Mouse (Mus musculus) limb, embryonic 14.5 days (tissue): ENCODE measurements at regions not wholly inside any gene's neighbourhood (a gene's known extent, or its start where the extent isn't known, plus 50 kb on each side); places are given as distances from the start of the nearest gene placed in this dataset.
A peak's percentile ranks its signal among the peaks of the same experiment; 100 is the strongest.

Experiments
- ATAC-seq: fragments of 200-750 bp; cut with Nextera tagmentation; 2 replicates; pipeline ENCODE4 v1.8.0; 2017; ENCODE audit warnings: low read depth, moderate number of reproducible peaks, moderate TSS enrichment; ENCODE audit not compliant: low FRiP score
- DNase-seq: peaks from one replicate; pipeline ENCODE4 v3.0.0-alpha.2; 2015; ENCODE audit warnings: low spot score
- H3K27ac ChIP-seq: fragments of 300-500 bp; sonication (generic); replicated peaks from 2 replicates; pipeline ENCODE4 v1.5.1; 2014; ENCODE audit warnings: low read depth, mild to moderate bottlenecking, low read length, moderate library complexity, mixed read lengths
- H3K27me3 ChIP-seq: fragments of 300-500 bp; sonication (generic); 2 replicates; pipeline ENCODE4 v1.6.1; 2014; ENCODE audit warnings: low read length, mixed read lengths; ENCODE audit not compliant: control insufficient read depth, insufficient read depth
- H3K36me3 ChIP-seq: fragments of 300-500 bp; sonication (generic); 2 replicates; pipeline ENCODE4 v1.6.1; 2014; ENCODE audit warnings: mild to moderate bottlenecking, low read length, moderate library complexity, mixed read lengths; ENCODE audit not compliant: control insufficient read depth, insufficient read depth
- H3K4me1 ChIP-seq: fragments of 300-500 bp; sonication (generic); 2 replicates; pipeline ENCODE4 v1.6.1; 2014; ENCODE audit warnings: antibody characterized with exemption, low read length, mixed read lengths; ENCODE audit not compliant: control insufficient read depth, insufficient read depth
- H3K4me2 ChIP-seq: fragments of 300-500 bp; sonication (generic); replicated peaks from 2 replicates; pipeline ENCODE4 v1.6.1; 2014; ENCODE audit warnings: low read depth, mild to moderate bottlenecking, low read length, moderate library complexity; ENCODE audit not compliant: severe bottlenecking
- H3K4me3 ChIP-seq: fragments of 300-500 bp; sonication (generic); replicated peaks from 2 replicates; pipeline ENCODE4 v1.5.1; 2014; ENCODE audit warnings: low read length
- H3K9ac ChIP-seq: fragments of 300-500 bp; sonication (generic); 2 replicates; pipeline ENCODE4 v1.6.1; 2014; ENCODE audit warnings: mild to moderate bottlenecking, low read depth, low read length, moderate library complexity; ENCODE audit not compliant: severe bottlenecking
- H3K9me3 ChIP-seq: fragments of 300-500 bp; sonication (generic); 2 replicates; pipeline ENCODE4 v1.6.1; 2016; ENCODE audit warnings: low read length; ENCODE audit not compliant: control insufficient read depth
- POLR2A ChIP-seq: fragments of 200-500 bp; IDR thresholded peaks from 2 replicates; pipeline ENCODE4 v1.8.0; 2012; ENCODE audit warnings: inconsistent platforms, mild to moderate bottlenecking, moderate library complexity, borderline replicate concordance; ENCODE audit not compliant: insufficient read depth, insufficient read length; ENCODE audit errors: extremely low read depth
- WGBS: fragments of 180-500 bp; shearing (Covaris S2); extraction: QIAGEN DNeasy Blood & Tissue Kit; methylation state at CpG from one replicate; pipeline ENCODE4 v1.1.7; 2014; 5-methylcytosine and 5-hydroxymethylcytosine counted together

GRCm38 (mm10) chr14:18511094-18511493, 179.4 kb upstream of the Ube2e1 start:
- no peak overlapping the region for H3K9ac ChIP-seq

GRCm38 (mm10) chr14:18508359-18508647, 176.6 kb upstream of the Ube2e1 start:
- Histone ChIP-seq H3K4me1 (no peaks in the 10 kb centered on the region), H3K4me3 (no peak overlapping the region), H3K4me2 (no peak overlapping the region), H3K36me3 (no peaks in the 10 kb centered on the region), H3K9ac (no peak overlapping the region), H3K27ac (no peak overlapping the region), H3K9me3 (no peaks in the 10 kb centered on the region), H3K27me3 (no peaks in the 10 kb centered on the region)
- no peak for DNase-seq
- TF ChIP-seq POLR2A: no peak
- ATAC-seq: no peak
- WGBS: 45% methylated on average over 1 of the region's 1 CpGs

More at GRCm38 (mm10) chr14:18511094-18511493, 179.4 kb upstream of the Ube2e1 start:
- Histone ChIP-seq H3K4me1 (no peaks in the 10 kb centered on the region), H3K36me3 (no peaks in the 10 kb centered on the region), H3K27me3 (no peaks in the 10 kb centered on the region), H3K27ac (no peak overlapping the region), H3K4me3 (no peak overlapping the region), H3K4me2 (no peak overlapping the region), H3K9me3 (no peaks in the 10 kb centered on the region)
- TF ChIP-seq POLR2A: no peak
- ATAC-seq: no peak
- DNase-seq: no peak

DNA sequence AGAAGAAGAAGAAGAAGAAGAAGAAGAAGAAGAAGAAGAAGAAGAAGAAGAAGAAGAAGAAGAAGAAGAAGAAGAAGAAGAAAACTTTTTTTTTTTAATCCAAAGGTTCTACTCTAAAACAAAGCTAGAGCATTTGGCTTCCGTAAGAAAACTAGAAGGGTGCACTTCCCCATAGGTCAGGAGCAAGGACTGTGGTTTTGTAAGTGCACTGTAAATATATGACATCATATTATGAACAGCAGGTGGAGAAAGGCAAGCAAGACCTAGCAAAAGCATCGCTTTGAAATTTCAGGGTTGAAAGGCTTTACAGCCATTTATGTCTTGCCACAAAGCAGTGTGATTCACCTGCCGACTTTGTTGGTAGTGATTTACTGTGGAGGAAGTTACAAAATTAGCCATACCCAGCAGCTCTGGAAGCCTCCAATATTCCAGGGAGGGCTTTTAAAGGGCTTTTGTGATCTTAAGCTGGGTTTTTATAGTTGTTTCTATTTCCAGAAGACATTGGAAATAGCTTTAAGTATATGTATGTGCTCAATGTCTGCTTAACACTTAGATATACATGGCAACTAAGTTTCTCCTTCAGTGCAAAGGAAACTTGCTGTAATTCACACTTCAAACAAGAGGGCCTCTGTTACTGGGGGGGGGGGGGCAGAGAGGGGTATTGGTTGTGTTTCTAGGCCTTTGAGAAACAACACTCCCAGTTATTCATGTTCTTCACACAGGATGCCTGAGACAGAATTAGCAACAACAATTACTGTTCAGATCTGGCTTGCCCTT, 176.1 kb upstream of the Ube2e1 start:
- no peak for DNase-seq
- no peaks in the 10 kb centered on the region for H3K27me3 ChIP-seq
- 42% methylated on average over 3 of the region's 3 CpGs for WGBS
- H3K9ac ChIP-seq: no peak overlapping the region
- no peak overlapping the region for H3K4me3 ChIP-seq
- ATAC-seq: peak; percentile 62
- no peak overlapping the region for H3K4me2 ChIP-seq
- no peaks in the 10 kb centered on the region for H3K36me3 ChIP-seq
- no peak overlapping the region for H3K27ac ChIP-seq
- H3K9me3 ChIP-seq: no peaks in the 10 kb centered on the region
- no peak for TF ChIP-seq POLR2A
- H3K4me1 ChIP-seq: no peaks in the 10 kb centered on the region

- DNase-seq: peak; percentile 17
- H3K4me2 ChIP-seq: no peak overlapping the region
- no peak for TF ChIP-seq POLR2A
- H3K9me3 ChIP-seq: no peaks in the 10 kb centered on the region
- H3K9ac ChIP-seq: no peak overlapping the region
- H3K4me3 ChIP-seq: no peak overlapping the region
- no peak for ATAC-seq
- H3K27ac ChIP-seq: no peak overlapping the region
- H3K4me1 ChIP-seq: no peaks in the 10 kb centered on the region
- H3K36me3 ChIP-seq: no peaks in the 10 kb centered on the region
- WGBS: 80% methylated on average over 4 of the region's 4 CpGs
- no peaks in the 10 kb centered on the region for H3K27me3 ChIP-seq
Measured at GRCm38 (mm10) chr14:18506168-18506567, 174.5 kb upstream of the Ube2e1 start.

DNA sequence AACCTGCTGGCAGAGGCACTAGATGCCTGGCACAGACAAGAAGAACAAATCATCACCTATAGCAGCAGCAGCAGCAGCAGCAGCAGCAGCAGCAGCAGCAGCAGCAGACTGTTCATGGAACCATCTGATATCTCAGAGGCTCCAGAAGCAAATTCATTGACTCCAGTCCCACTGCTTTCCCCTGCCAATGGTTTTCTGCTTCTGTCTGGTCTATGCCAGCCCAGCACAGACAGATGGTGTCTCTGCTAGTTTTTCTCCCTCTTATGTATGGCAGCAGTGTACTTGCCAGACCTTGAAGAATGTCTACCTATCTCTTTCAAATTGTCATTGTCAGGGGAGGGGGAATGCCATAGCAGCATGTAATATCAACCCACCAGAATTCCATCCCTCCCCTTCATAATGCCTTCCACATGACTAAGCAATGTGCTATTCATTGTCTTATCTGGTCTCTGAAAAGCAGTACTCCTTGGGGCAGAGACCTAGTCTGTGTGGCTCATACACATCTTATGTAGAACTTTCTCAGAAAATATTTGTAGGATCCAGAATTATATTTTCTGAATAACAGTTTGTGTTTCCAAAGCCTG, 168.7 kb upstream of the Ube2e1 start:
- Histone ChIP-seq H3K4me1 (no peaks in the 10 kb centered on the region), H3K4me2 (no peak overlapping the region), H3K9ac (no peak overlapping the region), H3K4me3 (no peak overlapping the region), H3K27ac (no peak overlapping the region), H3K9me3 (no peaks in the 10 kb centered on the region), H3K27me3 (no peaks in the 10 kb centered on the region), H3K36me3 (no peaks in the 10 kb centered on the region)
- DNase-seq (no peak), ATAC-seq (no peak)
- no peak for TF ChIP-seq POLR2A
